Mouse (Mus musculus) limb, embryonic 11.5 days (tissue): ENCODE results near the gene Ltbp1. TPM values are rescaled to one million over a fixed set of nuclear protein-coding genes. Genes with fewer than 3 reads are reported as not detected.
"Not testable (repeated sequence)": the region's sequence is repeated elsewhere in the genome, so short reads cannot be mapped to it uniquely, and the experiment has no call there.

ENCODE experiments used
- ATAC-seq: fragments of 200-750 bp; cut with Nextera tagmentation; 2 replicates; pipeline ENCODE4 v1.8.0; 2017; ENCODE audit warnings: low read depth; ENCODE audit not compliant: insufficient number of reproducible peaks, low FRiP score, low TSS enrichment
- DNase-seq: peaks from one replicate; pipeline ENCODE4 v3.0.0-alpha.2; 2015; ENCODE audit warnings: low spot score
- H3K27ac ChIP-seq: fragments of 300-500 bp; sonication (generic); replicated peaks from 2 replicates; pipeline ENCODE4 v1.5.1; 2014; ENCODE audit warnings: low read depth, mild to moderate bottlenecking, low read length
- H3K27me3 ChIP-seq: fragments of 300-500 bp; sonication (generic); 2 replicates; pipeline ENCODE4 v1.6.1; 2014; ENCODE audit warnings: mild to moderate bottlenecking, low read length, mixed read lengths; ENCODE audit not compliant: control insufficient read depth, insufficient read depth
- H3K36me3 ChIP-seq: fragments of 300-500 bp; sonication (generic); 2 replicates; pipeline ENCODE4 v1.6.1; 2014; ENCODE audit warnings: mild to moderate bottlenecking, low read length, moderate library complexity, mixed read lengths; ENCODE audit not compliant: control insufficient read depth, insufficient read depth
- H3K4me1 ChIP-seq: fragments of 300-500 bp; sonication (generic); 2 replicates; pipeline ENCODE4 v1.6.1; 2014; ENCODE audit warnings: low read length, mixed read lengths; ENCODE audit not compliant: control insufficient read depth, insufficient read depth
- H3K4me2 ChIP-seq: fragments of 300-500 bp; sonication (generic); 2 replicates; pipeline ENCODE4 v1.6.1; 2014; ENCODE audit warnings: low read depth, mild to moderate bottlenecking, moderate library complexity; ENCODE audit not compliant: severe bottlenecking
- H3K4me3 ChIP-seq: fragments of 300-500 bp; sonication (generic); 2 replicates; pipeline ENCODE4 v1.5.1; 2014; ENCODE audit warnings: low read depth, low read length
- H3K9ac ChIP-seq: fragments of 300-500 bp; sonication (generic); 2 replicates; pipeline ENCODE4 v1.6.1; 2014; ENCODE audit warnings: mild to moderate bottlenecking, low read length
- H3K9me3 ChIP-seq: fragments of 300-500 bp; sonication (generic); 2 replicates; pipeline ENCODE4 v1.6.1; 2016; ENCODE audit warnings: low read length; ENCODE audit not compliant: control insufficient read depth
- WGBS: fragments of 180-500 bp; shearing (Covaris S2); extraction: QIAGEN DNeasy Blood & Tissue Kit; methylation state at CpG from one replicate; pipeline ENCODE4 v1.1.7; 2014; 5-methylcytosine and 5-hydroxymethylcytosine counted together
- polyA plus RNA-seq: library from polyadenylated mRNA; unstranded; fragments of >200 nt; fragmentation: Nextera tagmentation; extraction: Ambion mirVana; gene quantifications from 2 replicates; pipeline ENCODE4 v1.2.1, GENCODE M21; 2014

Ltbp1 gene
- polyA plus RNA-seq, 1 experiment from 2014 or later, result 29.8 TPM

DNA sequence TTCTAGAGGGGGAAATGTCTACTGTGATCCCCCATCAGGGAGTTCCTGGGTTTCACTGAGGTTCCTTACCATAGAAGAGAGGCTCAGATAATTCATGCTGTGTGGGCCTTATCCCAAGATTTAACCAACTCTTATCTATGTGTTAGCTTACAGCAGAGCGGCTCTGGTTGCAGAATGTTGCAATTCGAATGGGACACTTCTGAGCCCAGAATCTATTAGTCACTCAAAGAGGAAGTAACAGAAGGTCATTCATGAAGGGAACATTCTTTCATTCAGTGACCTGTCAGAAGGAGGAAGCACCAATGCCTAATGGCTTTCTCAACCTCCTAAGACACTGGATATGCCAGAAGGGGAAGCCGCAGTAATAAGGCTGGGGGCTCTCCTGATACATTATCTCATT lies 114.1 kb downstream of the Ltbp1 start:
- Histone ChIP-seq H3K9me3 (no peaks in the 10 kb centered on the region), H3K4me2 (no peak overlapping the region), H3K27me3 (no peaks in the 10 kb centered on the region), H3K4me3 (no peak overlapping the region), H3K27ac (no peak overlapping the region), H3K4me1 (no peaks in the 10 kb centered on the region), H3K9ac (no peak overlapping the region), H3K36me3 (no peaks in the 10 kb centered on the region)
- WGBS, result 90% methylated on average over 3 of the region's 3 CpGs
- ATAC-seq (no peak), DNase-seq (no peak)

DNA sequence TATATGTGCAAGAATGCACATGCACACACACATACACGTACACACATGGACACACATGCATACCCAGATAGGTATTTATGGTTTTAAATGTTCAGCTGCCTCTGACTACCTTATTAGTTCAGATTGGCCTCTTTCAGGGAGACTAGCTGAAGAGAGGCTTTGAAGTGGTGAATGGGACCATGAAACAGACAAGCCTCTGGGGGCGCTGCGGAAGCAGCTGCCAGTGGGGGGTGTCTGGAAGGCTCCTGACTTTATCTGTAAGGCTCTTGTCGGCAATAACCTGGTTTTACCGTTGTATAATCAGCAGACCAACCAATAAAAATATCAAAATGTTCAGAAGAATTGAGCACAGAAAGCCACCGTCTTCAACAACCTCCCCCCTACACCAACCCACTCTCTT lies 114.7 kb downstream of the Ltbp1 start:
- no peak for DNase-seq

DNA sequence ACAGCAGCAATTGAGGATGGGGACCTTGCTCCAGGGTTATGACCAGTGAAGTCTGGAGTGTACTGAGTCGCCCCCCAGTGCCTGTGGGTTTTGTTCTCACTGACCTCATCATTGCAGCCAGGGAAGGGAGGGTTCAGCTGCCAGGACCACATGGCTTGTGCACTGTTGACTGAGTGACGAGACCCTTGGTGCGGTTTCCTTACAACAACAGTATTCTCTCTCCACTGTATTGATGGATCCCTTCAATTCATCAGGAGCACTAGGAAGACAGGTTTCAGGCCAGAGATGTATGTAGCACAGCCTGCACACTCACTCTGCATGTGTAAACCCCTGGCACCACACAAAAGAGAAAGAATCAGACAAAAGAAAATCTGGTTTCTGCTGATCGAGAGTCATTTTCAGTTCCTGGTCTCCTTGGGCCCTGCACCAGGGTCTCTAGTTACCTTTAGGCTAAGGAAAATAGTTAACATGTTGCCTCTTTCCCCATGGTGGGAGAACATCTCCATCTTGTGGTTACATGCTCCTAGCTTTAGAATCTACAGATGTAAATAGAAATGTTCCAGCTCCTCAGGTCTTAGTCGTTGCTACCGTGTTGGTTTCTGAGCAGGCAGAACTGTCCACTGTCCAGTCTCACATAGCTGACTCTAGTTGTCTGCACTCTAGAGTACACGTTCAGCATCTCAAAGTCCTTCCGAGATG lies 117.4 kb downstream of the Ltbp1 start:
- WGBS, result 85% methylated on average over 8 of the region's 8 CpGs
- Histone ChIP-seq H3K4me1 (no peaks in the 10 kb centered on the region), H3K9ac (no peak overlapping the region), H3K27me3 (no peaks in the 10 kb centered on the region), H3K4me2 (no peak overlapping the region), H3K27ac (no peak overlapping the region), H3K9me3 (no peaks in the 10 kb centered on the region), H3K36me3 (no peaks in the 10 kb centered on the region), H3K4me3 (no peak overlapping the region)
- ATAC-seq, result no peak
- DNase-seq, result no peak

More for the DNA sequence above, 114.7 kb downstream of the Ltbp1 start:
- WGBS, result 60% methylated on average over 6 of the region's 6 CpGs
- Histone ChIP-seq H3K27ac (no peak overlapping the region), H3K27me3 (no peaks in the 10 kb centered on the region), H3K4me3 (no peak overlapping the region), H3K9ac (no peak overlapping the region), H3K36me3 (no peaks in the 10 kb centered on the region), H3K4me2 (no peak overlapping the region), H3K9me3 (no peaks in the 10 kb centered on the region), H3K4me1 (no peaks in the 10 kb centered on the region)
- ATAC-seq, result no peak

DNA sequence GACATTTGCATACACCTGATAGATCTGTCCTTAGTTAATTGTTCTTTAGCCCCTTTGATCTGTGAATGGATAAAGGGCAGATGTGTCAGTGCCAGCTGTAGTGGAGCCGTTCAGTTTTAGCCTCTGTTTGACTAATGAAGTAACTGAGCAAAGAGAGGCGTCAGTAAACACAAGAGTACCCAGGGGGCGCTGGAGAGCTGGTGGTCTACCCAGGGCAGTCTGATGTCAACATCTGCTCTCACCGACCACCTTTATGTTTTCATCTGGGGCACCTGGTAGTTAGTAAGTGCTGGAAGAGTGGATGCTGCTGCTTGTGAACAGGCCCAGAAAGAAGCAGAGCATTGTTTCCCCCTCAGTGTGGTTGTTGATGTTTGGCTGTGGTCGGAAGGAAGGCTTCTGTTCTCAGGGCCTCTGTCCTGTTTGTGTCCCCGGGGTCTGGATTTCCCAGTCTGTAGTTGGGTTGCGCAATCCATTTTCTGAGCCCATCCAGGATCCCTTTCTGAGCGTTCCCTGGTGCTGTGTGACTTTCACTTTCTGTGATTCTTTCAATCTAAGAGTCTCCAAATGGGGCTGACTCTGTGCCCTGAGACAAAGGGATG lies 123.1 kb downstream of the Ltbp1 start:
- WGBS, result 61% methylated on average over 8 of the region's 8 CpGs
- Histone ChIP-seq H3K27me3 (no peaks in the 10 kb centered on the region), H3K4me2 (no peak overlapping the region), H3K36me3 (no peaks in the 10 kb centered on the region), H3K9me3 (no peaks in the 10 kb centered on the region), H3K4me3 (no peak overlapping the region), H3K9ac (no peak overlapping the region), H3K27ac (no peak overlapping the region), H3K4me1 (no peaks in the 10 kb centered on the region)
- ATAC-seq (no peak), DNase-seq (peak; percentile 64)

DNA sequence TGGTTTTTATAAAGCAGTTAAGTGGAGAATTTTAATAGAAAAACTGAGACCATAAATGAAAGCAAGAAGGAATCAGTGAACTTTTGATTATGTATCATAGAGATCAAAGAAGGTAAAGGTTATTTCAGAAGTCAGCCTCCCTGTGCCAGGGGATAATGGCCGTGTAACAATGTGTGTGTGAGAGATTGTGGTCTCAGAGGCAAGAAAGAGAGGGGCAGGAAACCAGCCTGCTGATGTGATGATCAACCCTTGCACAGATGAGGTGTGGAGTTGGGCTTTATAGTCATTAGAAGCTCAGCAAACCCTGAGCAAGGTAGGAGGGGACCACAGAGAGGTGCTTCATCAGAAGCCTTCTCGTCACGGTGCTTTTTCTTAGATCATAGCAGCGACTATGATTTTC lies 128.6 kb downstream of the Ltbp1 start:
- Histone ChIP-seq H3K4me3 (no peak overlapping the region), H3K4me1 (no peaks in the 10 kb centered on the region), H3K27me3 (no peaks in the 10 kb centered on the region), H3K36me3 (no peaks in the 10 kb centered on the region), H3K4me2 (no peak overlapping the region), H3K9me3 (no peaks in the 10 kb centered on the region), H3K9ac (no peak overlapping the region), H3K27ac (no peak overlapping the region)
- DNase-seq (no peak), ATAC-seq (no peak)
- 89% methylated on average over 4 of the region's 4 CpGs for WGBS

DNA sequence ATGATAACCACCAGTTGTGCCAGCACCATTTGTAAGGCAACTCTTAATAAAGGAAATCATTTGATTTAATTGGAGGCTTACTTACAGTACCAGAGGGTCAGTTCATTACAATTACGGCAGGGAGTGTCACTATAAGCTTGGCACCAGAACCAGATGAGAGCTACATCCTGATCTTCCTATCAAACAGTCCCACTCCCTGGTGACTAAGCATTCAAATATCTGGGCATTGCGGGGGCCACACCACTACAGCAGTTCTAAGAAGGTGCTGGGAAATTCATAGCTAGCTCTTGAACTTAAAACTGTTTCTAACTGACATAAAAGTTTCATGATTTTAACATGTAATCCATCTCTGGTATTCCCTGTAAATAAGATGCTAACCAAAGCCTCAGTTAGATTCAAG lies 134.4 kb downstream of the Ltbp1 start:
- H3K9me3 ChIP-seq, result no peaks in the 10 kb centered on the region
- H3K27me3 ChIP-seq, result no peaks in the 10 kb centered on the region
- no peak overlapping the region for H3K27ac ChIP-seq
- no peak overlapping the region for H3K4me3 ChIP-seq
- H3K36me3 ChIP-seq, result no peaks in the 10 kb centered on the region
- H3K4me2 ChIP-seq, result no peak overlapping the region
- WGBS, result 96% methylated on average over 2 of the region's 2 CpGs
- DNase-seq (no peak), ATAC-seq (no peak)
- H3K4me1 ChIP-seq, result no peaks in the 10 kb centered on the region
- H3K9ac ChIP-seq, result no peak overlapping the region

DNA sequence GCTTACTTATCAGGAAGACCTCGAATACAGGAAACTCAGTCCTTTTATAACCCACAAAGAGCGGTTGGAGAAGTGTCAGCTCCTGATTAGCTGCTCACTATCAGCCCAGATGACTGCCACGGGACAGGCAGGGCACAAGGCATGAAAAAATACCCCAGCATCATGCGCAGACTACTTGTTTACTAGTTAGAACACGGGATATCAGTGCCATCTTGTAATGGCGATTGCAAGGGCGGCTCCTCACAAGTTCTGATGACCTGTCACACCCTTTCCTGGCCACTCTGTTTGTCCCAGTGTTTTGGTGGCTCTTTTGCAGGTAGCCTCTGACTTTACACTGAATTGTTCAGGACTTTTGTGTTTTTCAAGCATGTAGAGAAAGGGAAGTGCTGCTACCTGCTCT lies 137.5 kb downstream of the Ltbp1 start:
- 83% methylated on average over 7 of the region's 7 CpGs for WGBS
- not testable (repeated sequence) for H3K27me3 ChIP-seq, ATAC-seq

DNA sequence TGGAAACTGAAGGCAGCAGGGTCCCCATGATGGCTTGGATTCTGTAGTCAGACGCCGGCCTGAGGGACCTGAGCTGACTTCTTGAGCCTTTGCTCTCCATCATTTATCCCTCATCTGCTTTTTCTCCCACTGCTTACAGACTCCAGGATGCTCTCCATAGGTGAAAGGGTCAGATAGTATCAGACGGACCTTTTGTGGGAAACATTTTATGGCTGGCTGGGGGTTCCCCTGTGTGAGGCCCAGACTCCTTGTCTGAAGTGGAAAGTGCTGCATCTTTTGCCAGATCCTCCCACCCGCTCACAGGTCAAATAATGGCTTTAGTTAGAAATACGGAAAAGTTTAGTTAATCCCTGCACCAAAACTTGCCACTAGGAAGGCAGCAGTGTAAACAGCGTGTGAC lies 138.6 kb downstream of the Ltbp1 start:
- DNase-seq (no peak), ATAC-seq (no peak)
- WGBS, result 50% methylated on average over 6 of the region's 6 CpGs
- no peaks in the 10 kb centered on the region for H3K27me3 ChIP-seq
- no peaks in the 10 kb centered on the region for H3K36me3 ChIP-seq
- H3K9ac ChIP-seq, result no peak overlapping the region
- no peak overlapping the region for H3K4me3 ChIP-seq
- no peak overlapping the region for H3K27ac ChIP-seq
- no peak overlapping the region for H3K4me2 ChIP-seq
- H3K9me3 ChIP-seq, result no peaks in the 10 kb centered on the region
- no peaks in the 10 kb centered on the region for H3K4me1 ChIP-seq

More for the DNA sequence above, 137.5 kb downstream of the Ltbp1 start:
- not testable (repeated sequence) for H3K27ac ChIP-seq, DNase-seq, H3K4me2 ChIP-seq, H3K4me1 ChIP-seq, H3K9me3 ChIP-seq, H3K9ac ChIP-seq, H3K4me3 ChIP-seq, H3K36me3 ChIP-seq

DNA sequence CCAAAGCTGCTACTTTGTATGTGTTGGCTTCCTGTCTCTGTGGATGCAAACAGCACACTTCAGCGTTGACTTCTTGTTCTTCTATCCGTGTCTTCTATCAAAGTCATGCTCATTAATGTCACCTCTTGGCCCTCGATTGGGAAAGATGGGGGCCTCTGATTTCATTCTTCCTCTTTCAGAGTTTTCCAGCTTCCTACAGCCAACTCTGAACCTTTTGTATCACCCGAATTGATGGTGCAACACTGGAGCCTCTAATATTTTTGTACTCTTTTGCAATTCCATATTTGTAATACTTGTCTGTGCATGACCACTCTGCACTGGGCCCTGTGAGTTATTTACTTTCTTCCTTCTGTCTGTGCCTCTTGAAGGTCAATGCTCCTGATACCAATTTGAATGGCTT lies 141.8 kb downstream of the Ltbp1 start:
- Histone ChIP-seq H3K27me3 (no peaks in the 10 kb centered on the region), H3K4me2 (no peak overlapping the region), H3K9ac (no peak overlapping the region), H3K4me1 (no peaks in the 10 kb centered on the region), H3K4me3 (no peak overlapping the region), H3K36me3 (no peaks in the 10 kb centered on the region), H3K9me3 (no peaks in the 10 kb centered on the region), H3K27ac (no peak overlapping the region)
- ATAC-seq (no peak), DNase-seq (no peak)
- WGBS, result 92% methylated on average over 4 of the region's 4 CpGs
